Mouse (Mus musculus): ENCODE results near the gene Nup37. TPM values are rescaled to one million over a fixed set of nuclear protein-coding genes. Genes with fewer than 3 reads are reported as not detected.

Gene Nup37
- total RNA-seq, 1 experiment from 2014 or later, result 69.1 TPM

- no peak for ATAC-seq (replicated peaks; ENCODE audit: low read depth, poor library complexity, severe bottlenecking)
Measured at GRCm38 (mm10) chr10:88221718-88222117, 74.9 kb downstream of the Nup37 start.

GRCm38 (mm10) chr10:88225421-88225820 lies 78.6 kb downstream of the Nup37 start:
- no peak for ATAC-seq (replicated peaks; ENCODE audit: low read depth, poor library complexity, severe bottlenecking)

GRCm38 (mm10) chr10:88227962-88228361 lies 81.2 kb downstream of the Nup37 start:
- no peak for ATAC-seq (replicated peaks; ENCODE audit: low read depth, poor library complexity, severe bottlenecking)

Other genes with a start within 250 kb of the Nup37 start
- gene Pmch, start 55.9 kb upstream of the Nup37 start, total RNA-seq (2017), result not detected in 2 replicates
- gene Parpbp, start 51 bp upstream of the Nup37 start, total RNA-seq (2017), result 32.2 and 57.5 TPM in 2 replicates
- gene Washc3, start 54.1 kb downstream of the Nup37 start, total RNA-seq (2017), result 35.9 and 61.2 TPM in 2 replicates
- gene Dram1, start 232.1 kb downstream of the Nup37 start, total RNA-seq (2017), result 4.2 and 7.4 TPM in 2 replicates
- gene Gnptab, start 232.1 kb downstream of the Nup37 start, total RNA-seq (2017), result 53.2 and 68.3 TPM in 2 replicates